Mouse (Mus musculus) G1E (cell line): ENCODE measurements around the gene G6pdx. TPM values are rescaled to one million over a fixed set of nuclear protein-coding genes. Genes with fewer than 3 reads are reported as not detected.

Experiments used
- ATAC-seq: 2 replicates; pipeline ENCODE4 v1.8.0; 2016; ENCODE audit warnings: mild to moderate bottlenecking; ENCODE audit not compliant: insufficient number of reproducible peaks, poor library complexity, low FRiP score, severe bottlenecking; ENCODE audit errors: extremely low read depth
- DNase-seq: peaks from one replicate; pipeline ENCODE4 v3.0.0; 2012; ENCODE audit warnings: low spot score
- H3K27me3 ChIP-seq: 2 replicates; pipeline ENCODE4 v1.6.1; 2012; ENCODE audit warnings: mild to moderate bottlenecking, low read length, inconsistent platforms; ENCODE audit not compliant: insufficient read depth
- H3K36me3 ChIP-seq: replicated peaks from 2 replicates; pipeline ENCODE3; 2012; ENCODE audit warnings: mild to moderate bottlenecking, inconsistent platforms
- H3K4me1 ChIP-seq: 2 replicates; pipeline ENCODE4 v1.6.1; 2012; ENCODE audit warnings: low read depth, low read length, inconsistent platforms, mixed read lengths; ENCODE audit not compliant: insufficient read depth
- H3K4me3 ChIP-seq: 2 replicates; pipeline ENCODE4 v1.5.1; 2012; ENCODE audit warnings: low read depth, mild to moderate bottlenecking, inconsistent platforms, low read length, moderate library complexity, mixed read lengths
- H3K9me3 ChIP-seq: replicated peaks from 2 replicates; pipeline ENCODE4 v1.6.1; 2012; ENCODE audit warnings: inconsistent platforms
- CTCF ChIP-seq: IDR thresholded peaks from 2 replicates; pipeline ENCODE4 v1.5.1; 2012; ENCODE audit warnings: low read depth, low read length, inconsistent platforms, mixed read lengths
- GATA1 ChIP-seq: IDR thresholded peaks from 2 replicates; pipeline ENCODE4 v1.6.1; 2012; ENCODE audit warnings: borderline replicate concordance, low read length, inconsistent platforms, mixed read lengths
- GATA2 ChIP-seq: IDR thresholded peaks from 2 replicates; pipeline ENCODE4 v1.6.1; 2012; ENCODE audit warnings: low read depth, low read length, inconsistent platforms, borderline replicate concordance
- POLR2AphosphoS5 ChIP-seq: IDR thresholded peaks from 2 replicates; pipeline ENCODE4 v1.6.1; 2012; ENCODE audit warnings: low read depth, low read length, inconsistent platforms; ENCODE audit not compliant: insufficient replicate concordance
- TAL1 ChIP-seq: conservative IDR thresholded peaks from 2 replicates; pipeline ENCODE4 v1.6.1; 2012; ENCODE audit warnings: low read depth, low read length, inconsistent platforms, mixed read lengths
- polyA plus RNA-seq: library from polyadenylated mRNA; stranded (reverse); fragments of >175 nt; gene quantifications from 2 replicates; pipeline ENCODE4 v1.2.3, GENCODE M21; 2012
- total RNA-seq, 2 experiments: library from RNA; stranded (forward) in 1 of 2; stranded (reverse) in 1 of 2; fragments of 200-1000 nt in 1 of 2; fragments of >200 nt in 1 of 2; fragmentation: Nextera tagmentation in 1 of 2; gene quantifications; 2 replicates each; pipeline ENCODE4 v1.2.3; 2014 to 2017

G6pdx gene
- total and polyA plus RNA-seq, 3 experiments = 13.7 to 65.0 (median 40.2) TPM

GRCm38 (mm10) chrX:74392535-74393443, 36.2 kb downstream of the G6pdx start, which contains the start of the genes Fam3a and Ikbkg:
TSS of gene Fam3a (minus strand) at chrX:74393272.
TSS of gene Ikbkg (plus strand) at chrX:74393290.
- Histone ChIP-seq H3K4me1 (peaks cover 16% of the 10 kb centered on the region), H3K27me3 (no peaks in the 10 kb centered on the region), H3K9me3 (no peaks in the 10 kb centered on the region), H3K4me3 (peak within 1 kb of the TSS; percentile 76), H3K36me3 (peaks cover 19% of the 10 kb centered on the region)
- ATAC-seq (peak; percentile 97), DNase-seq (peak; percentile 75)
- no peak for TF ChIP-seq POLR2AphosphoS5
- TF ChIP-seq TAL1 = no peak
- TF ChIP-seq CTCF = no peak
- no peak for TF ChIP-seq GATA2
- no peak for TF ChIP-seq GATA1

DNA sequence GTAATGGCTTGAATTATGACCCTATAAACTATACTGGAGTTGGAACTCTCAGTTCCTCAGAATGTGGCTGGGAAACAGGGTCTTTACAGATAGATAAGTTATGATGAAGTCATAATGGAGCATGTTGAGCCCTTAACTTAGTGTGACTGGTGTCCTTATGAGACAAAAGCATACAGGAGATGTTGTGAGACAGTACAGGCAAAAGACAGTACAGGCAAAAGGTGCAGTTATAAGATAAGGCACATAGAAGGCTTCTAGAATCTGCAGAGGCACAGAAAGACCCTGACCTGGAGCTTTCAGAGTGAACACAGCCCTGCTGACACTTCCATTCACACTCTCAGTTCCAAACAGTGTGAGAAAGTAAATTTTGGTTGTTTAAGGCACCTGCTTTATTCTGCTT, 40.8 kb downstream of the G6pdx start:
- no peaks in the 10 kb centered on the region for H3K27me3 ChIP-seq

DNA sequence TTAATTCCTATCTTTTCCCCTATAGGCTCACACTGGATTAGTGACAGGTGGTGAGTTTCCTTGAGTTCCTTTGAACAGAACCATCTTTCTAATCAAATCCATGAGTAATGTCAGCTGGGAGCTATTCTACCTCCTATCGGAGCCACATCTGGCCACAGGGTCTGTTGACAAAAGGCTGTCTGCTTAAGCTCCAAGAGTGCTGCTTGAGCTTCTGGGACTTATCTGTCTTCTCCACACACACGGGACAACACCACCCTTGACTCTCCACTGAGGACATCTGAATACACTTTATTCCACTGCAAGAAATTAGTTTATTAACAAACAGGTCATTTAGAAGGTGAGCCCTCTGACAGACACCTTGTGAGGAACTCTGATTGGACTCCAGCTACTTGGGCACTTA, 44.5 kb downstream of the G6pdx start:
- TF ChIP-seq POLR2AphosphoS5 (no peak), TAL1 (no peak), GATA1 (no peak), CTCF (no peak), GATA2 (no peak)
- no peak for ATAC-seq
- no peaks in the 10 kb centered on the region for H3K9me3 ChIP-seq
- peaks cover 9% of the 10 kb centered on the region; the same call in 1 of the 2 replicates for H3K4me1 ChIP-seq
- peaks cover 39% of the 10 kb centered on the region for H3K36me3 ChIP-seq
- no peak overlapping the region for H3K4me3 ChIP-seq
- no peaks in the 10 kb centered on the region for H3K27me3 ChIP-seq
- DNase-seq = no peak

More for the DNA sequence above, 40.8 kb downstream of the G6pdx start:
- peaks cover 15% of the 10 kb centered on the region; the same call in 1 of the 2 replicates for H3K4me1 ChIP-seq
- ATAC-seq (no peak), DNase-seq (no peak)
- peaks cover 54% of the 10 kb centered on the region for H3K36me3 ChIP-seq
- no peak overlapping the region for H3K4me3 ChIP-seq
- no peak for TF ChIP-seq CTCF
- no peak for TF ChIP-seq GATA1
- TF ChIP-seq TAL1 = 0 out of 2 replicates have a peak, but pooled peaks have one; percentile 18
- H3K9me3 ChIP-seq = no peaks in the 10 kb centered on the region

GRCm38 (mm10) chrX:74372888-74373549, 56.0 kb downstream of the G6pdx start, which contains the start of the genes Ubl4a and Slc10a3:
TSS of gene Ubl4a (minus strand) at chrX:74373218.
TSS of gene Slc10a3 (minus strand) at chrX:74373349.
- Histone ChIP-seq H3K27me3 (no peaks in the 10 kb centered on the region), H3K4me1 (peaks cover 22% of the 10 kb centered on the region), H3K36me3 (peaks cover 16% of the 10 kb centered on the region), H3K9me3 (no peaks in the 10 kb centered on the region), H3K4me3 (peak within 1 kb of the TSS; percentile 75)
- peak; percentile 90 for ATAC-seq
- no peak for TF ChIP-seq GATA1
- TF ChIP-seq POLR2AphosphoS5 = no peak
- TF ChIP-seq GATA2 = no peak
- TF ChIP-seq CTCF = no peak
- no peak for TF ChIP-seq TAL1
- peak; percentile 67 for DNase-seq

GRCm38 (mm10) chrX:74368209-74368909, 60.6 kb downstream of the G6pdx start:
- ATAC-seq (0 out of 2 replicates have a peak, but pooled peaks have one; percentile 22), DNase-seq (peak; percentile 36)
- no peak for TF ChIP-seq CTCF
- TF ChIP-seq GATA1 = no peak
- TF ChIP-seq TAL1 = no peak
- TF ChIP-seq GATA2 = no peak
- TF ChIP-seq POLR2AphosphoS5 = no peak
- peaks cover 33% of the 10 kb centered on the region for H3K4me1 ChIP-seq
- peak overlapping the region; percentile 79 for H3K4me3 ChIP-seq
- peaks cover 42% of the 10 kb centered on the region for H3K36me3 ChIP-seq
- H3K27me3 ChIP-seq = no peaks in the 10 kb centered on the region
- H3K9me3 ChIP-seq = no peaks in the 10 kb centered on the region

DNA sequence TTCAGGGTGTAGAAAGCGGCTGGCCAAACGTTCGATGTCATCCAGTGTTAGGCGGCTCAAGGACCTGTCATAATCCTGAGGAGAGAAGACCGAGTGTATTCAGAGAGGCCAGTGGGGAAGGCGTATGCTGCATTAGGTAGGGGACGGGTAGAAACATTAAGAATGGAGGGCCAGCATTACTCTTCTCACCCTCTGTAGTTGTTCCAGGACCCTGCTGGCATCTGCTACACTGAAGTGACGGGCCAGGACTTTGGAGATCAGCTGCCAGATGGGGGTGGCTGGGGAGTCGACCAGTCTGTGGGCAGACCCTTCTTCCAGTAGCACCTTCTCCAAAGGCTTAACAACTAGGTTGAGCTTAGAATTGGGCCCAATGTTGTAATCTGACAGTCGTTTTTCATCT, 61.5 kb downstream of the G6pdx start:
- Histone ChIP-seq H3K27me3 (no peaks in the 10 kb centered on the region), H3K9me3 (no peaks in the 10 kb centered on the region)
- no peak for DNase-seq

More for the DNA sequence above, 61.5 kb downstream of the G6pdx start:
- peak overlapping the region; percentile 79 for H3K4me3 ChIP-seq
- H3K4me1 ChIP-seq = peaks cover 30% of the 10 kb centered on the region
- TF ChIP-seq TAL1 (no peak), POLR2AphosphoS5 (no peak), GATA2 (no peak), GATA1 (no peak), CTCF (no peak)
- ATAC-seq = no peak
- peaks cover 42% of the 10 kb centered on the region for H3K36me3 ChIP-seq

Other genes with a start within 250 kb of the G6pdx start
- gene Flna, start 179.4 kb downstream of the G6pdx start, total RNA-seq (2014; fragmentation: Nextera tagmentation) = 91.2 and 93.7 TPM in 2 replicates
- 172 and 186 TPM in 2 replicates for gene Flna, start 179.4 kb downstream of the G6pdx start, total RNA-seq (2017)
- gene Flna, start 179.4 kb downstream of the G6pdx start, polyA plus RNA-seq = 41.2 and 47.1 TPM in 2 replicates
- gene Emd, start 174.5 kb downstream of the G6pdx start, total RNA-seq (2014; fragmentation: Nextera tagmentation) = 179 and 186 TPM in 2 replicates
- 77.4 and 84.2 TPM in 2 replicates for gene Emd, start 174.5 kb downstream of the G6pdx start, total RNA-seq (2017)
- 39.7 and 56.5 TPM in 2 replicates for gene Emd, start 174.5 kb downstream of the G6pdx start, polyA plus RNA-seq
- 3,507 and 3,613 TPM in 2 replicates for gene Rpl10, start 158.4 kb downstream of the G6pdx start, total RNA-seq (2014; fragmentation: Nextera tagmentation)
- gene Rpl10, start 158.4 kb downstream of the G6pdx start, total RNA-seq (2017) = 1,842 and 1,992 TPM in 2 replicates
- 832 and 1,009 TPM in 2 replicates for gene Rpl10, start 158.4 kb downstream of the G6pdx start, polyA plus RNA-seq
- 65.1 and 74.6 TPM in 2 replicates for gene Taz, start 147.3 kb downstream of the G6pdx start, total RNA-seq (2014; fragmentation: Nextera tagmentation)
- gene Taz, start 147.3 kb downstream of the G6pdx start, total RNA-seq (2017) = 31.4 and 43.4 TPM in 2 replicates
- gene Taz, start 147.3 kb downstream of the G6pdx start, polyA plus RNA-seq = 27.9 and 29.8 TPM in 2 replicates
- gene Dnase1l1, start 146.9 kb downstream of the G6pdx start, total RNA-seq (2014; fragmentation: Nextera tagmentation) = 25.0 and 25.1 TPM in 2 replicates
- 45.4 and 48.7 TPM in 2 replicates for gene Dnase1l1, start 146.9 kb downstream of the G6pdx start, total RNA-seq (2017)
- gene Dnase1l1, start 146.9 kb downstream of the G6pdx start, polyA plus RNA-seq = 0.23 and 0.34 TPM in 2 replicates
- 129 and 137 TPM in 2 replicates for gene Atp6ap1, start 132.1 kb downstream of the G6pdx start, total RNA-seq (2014; fragmentation: Nextera tagmentation)
- 265 and 297 TPM in 2 replicates for gene Atp6ap1, start 132.1 kb downstream of the G6pdx start, total RNA-seq (2017)
- 10.4 and 11.2 TPM in 2 replicates for gene Atp6ap1, start 132.1 kb downstream of the G6pdx start, polyA plus RNA-seq
- gene Gdi1, start 124.2 kb downstream of the G6pdx start, total RNA-seq (2014; fragmentation: Nextera tagmentation) = 239 and 405 TPM in 2 replicates
- 27.7 and 30.6 TPM in 2 replicates for gene Gdi1, start 124.2 kb downstream of the G6pdx start, total RNA-seq (2017)
- 31.8 and 35.0 TPM in 2 replicates for gene Gdi1, start 124.2 kb downstream of the G6pdx start, polyA plus RNA-seq
- gene Fam50a, start 116.2 kb downstream of the G6pdx start, total RNA-seq (2014; fragmentation: Nextera tagmentation) = 37.9 and 41.0 TPM in 2 replicates
- gene Fam50a, start 116.2 kb downstream of the G6pdx start, total RNA-seq (2017) = 78.8 and 99.8 TPM in 2 replicates
- gene Fam50a, start 116.2 kb downstream of the G6pdx start, polyA plus RNA-seq = 33.8 and 44.5 TPM in 2 replicates
- gene Plxna3, start 100.1 kb downstream of the G6pdx start, total RNA-seq (2014; fragmentation: Nextera tagmentation) = 20.5 and 24.0 TPM in 2 replicates
- 3.0 and 4.6 TPM in 2 replicates for gene Plxna3, start 100.1 kb downstream of the G6pdx start, total RNA-seq (2017)
- 18.8 and 19.4 TPM in 2 replicates for gene Plxna3, start 100.1 kb downstream of the G6pdx start, polyA plus RNA-seq
- gene Lage3, start 75.6 kb downstream of the G6pdx start, total RNA-seq (2014; fragmentation: Nextera tagmentation) = 36.5 and 47.9 TPM in 2 replicates
- 32.5 and 36.9 TPM in 2 replicates for gene Lage3, start 75.6 kb downstream of the G6pdx start, total RNA-seq (2017)
- 5.0 and 5.2 TPM in 2 replicates for gene Lage3, start 75.6 kb downstream of the G6pdx start, polyA plus RNA-seq
- gene Ubl4a, start 56.0 kb downstream of the G6pdx start, total RNA-seq (2014; fragmentation: Nextera tagmentation) = 29.0 and 31.2 TPM in 2 replicates
- 15.6 and 20.6 TPM in 2 replicates for gene Ubl4a, start 56.0 kb downstream of the G6pdx start, total RNA-seq (2017)
- 16.6 and 26.4 TPM in 2 replicates for gene Ubl4a, start 56.0 kb downstream of the G6pdx start, polyA plus RNA-seq
- 8.5 and 11.0 TPM in 2 replicates for gene Slc10a3, start 55.8 kb downstream of the G6pdx start, total RNA-seq (2014; fragmentation: Nextera tagmentation)
- gene Slc10a3, start 55.8 kb downstream of the G6pdx start, total RNA-seq (2017) = 5.2 and 8.7 TPM in 2 replicates
- gene Slc10a3, start 55.8 kb downstream of the G6pdx start, polyA plus RNA-seq = 1.1 and 1.2 TPM in 2 replicates
- 15.7 and 22.3 TPM in 2 replicates for gene Fam3a, start 35.9 kb downstream of the G6pdx start, total RNA-seq (2014; fragmentation: Nextera tagmentation)
- gene Fam3a, start 35.9 kb downstream of the G6pdx start, total RNA-seq (2017) = 12.5 and 19.1 TPM in 2 replicates
- gene Fam3a, start 35.9 kb downstream of the G6pdx start, polyA plus RNA-seq = 3.6 and 7.2 TPM in 2 replicates
- gene Ikbkg, start 35.9 kb downstream of the G6pdx start, total RNA-seq (2014; fragmentation: Nextera tagmentation) = 21.2 and 29.1 TPM in 2 replicates
- gene Ikbkg, start 35.9 kb downstream of the G6pdx start, total RNA-seq (2017) = 42.3 and 50.9 TPM in 2 replicates
- 19.5 and 23.7 TPM in 2 replicates for gene Ikbkg, start 35.9 kb downstream of the G6pdx start, polyA plus RNA-seq
- gene Gm6880, start 52.2 kb upstream of the G6pdx start, total RNA-seq (2014; fragmentation: Nextera tagmentation) = not detected in 2 replicates
- not detected in 2 replicates for gene Gm6880, start 52.2 kb upstream of the G6pdx start, total RNA-seq (2017)
- not detected in 2 replicates for gene Gm6880, start 52.2 kb upstream of the G6pdx start, polyA plus RNA-seq
- gene Olfr1326-ps1, start 145.7 kb upstream of the G6pdx start, total RNA-seq (2014; fragmentation: Nextera tagmentation) = not detected in 2 replicates
- 0.05 and 0.06 TPM in 2 replicates for gene Olfr1326-ps1, start 145.7 kb upstream of the G6pdx start, total RNA-seq (2017)
- gene Olfr1326-ps1, start 145.7 kb upstream of the G6pdx start, polyA plus RNA-seq = not detected in 2 replicates
- not detected in 2 replicates for gene Olfr1325, start 163.5 kb upstream of the G6pdx start, total RNA-seq (2014; fragmentation: Nextera tagmentation)
- 0.05 and 0.06 TPM in 2 replicates for gene Olfr1325, start 163.5 kb upstream of the G6pdx start, total RNA-seq (2017)
- gene Olfr1325, start 163.5 kb upstream of the G6pdx start, polyA plus RNA-seq = not detected in 2 replicates
- not detected in 2 replicates for gene Gm5640, start 216.4 kb upstream of the G6pdx start, total RNA-seq (2014; fragmentation: Nextera tagmentation)
- gene Gm5640, start 216.4 kb upstream of the G6pdx start, total RNA-seq (2017) = 0.05 TPM in 1 of 2 replicates, not detected in the other
- not detected in 2 replicates for gene Gm5640, start 216.4 kb upstream of the G6pdx start, polyA plus RNA-seq